Mouse (Mus musculus) lung, postnatal 0 days (tissue): ENCODE data around the gene Smco3. TPM values are rescaled to one million over a fixed set of nuclear protein-coding genes. Genes with fewer than 3 reads are reported as not detected.

Experiments used
- ATAC-seq: fragments of 200-750 bp; cut with Nextera tagmentation; 2 replicates; pipeline ENCODE4 v1.8.0; 2017; ENCODE audit warnings: moderate library complexity
- DNase-seq: peaks from one replicate; pipeline ENCODE4 v3.0.0-alpha.2; 2016; ENCODE audit warnings: low spot score
- H3K27ac ChIP-seq: fragments of 300-500 bp; sonication (generic); 2 replicates; pipeline ENCODE4 v1.5.1; 2014; ENCODE audit warnings: antibody characterized with exemption, mild to moderate bottlenecking, low read length, mixed read lengths
- H3K27me3 ChIP-seq: fragments of 300-500 bp; sonication (generic); replicated peaks from 2 replicates; pipeline ENCODE4 v1.6.1; 2014; ENCODE audit warnings: low read length, mixed read lengths; ENCODE audit not compliant: insufficient read depth
- H3K36me3 ChIP-seq: fragments of 300-500 bp; sonication (generic); 2 replicates; pipeline ENCODE4 v1.6.1; 2014; ENCODE audit warnings: low read length, mixed read lengths; ENCODE audit not compliant: insufficient read depth
- H3K4me1 ChIP-seq: fragments of 300-500 bp; sonication (generic); 2 replicates; pipeline ENCODE4 v1.6.1; 2014; ENCODE audit warnings: antibody characterized with exemption, low read depth, low read length, mixed read lengths; ENCODE audit not compliant: insufficient read depth
- H3K4me2 ChIP-seq: fragments of 300-500 bp; sonication (generic); replicated peaks from 2 replicates; pipeline ENCODE4 v1.6.1; 2014; ENCODE audit warnings: low read depth, mild to moderate bottlenecking, low read length, moderate library complexity, mixed read lengths
- H3K4me3 ChIP-seq: fragments of 300-500 bp; sonication (generic); 2 replicates; pipeline ENCODE4 v1.5.1; 2014; ENCODE audit warnings: low read depth, low read length
- H3K9ac ChIP-seq: fragments of 300-500 bp; sonication (generic); replicated peaks from 2 replicates; pipeline ENCODE4 v1.6.1; 2014; ENCODE audit warnings: low read depth, mild to moderate bottlenecking
- H3K9me3 ChIP-seq: fragments of 300-500 bp; sonication (generic); 2 replicates; pipeline ENCODE4 v1.6.1; 2016; ENCODE audit warnings: low read length, mixed read lengths
- CTCF ChIP-seq: IDR thresholded peaks from 2 replicates; pipeline ENCODE4 v1.5.1; 2016; ENCODE audit warnings: antibody characterized with exemption, mild to moderate bottlenecking
- EP300 ChIP-seq: IDR thresholded peaks from 2 replicates; pipeline ENCODE4 v1.6.1; 2016; ENCODE audit warnings: antibody characterized with exemption, mild to moderate bottlenecking, control low read depth
- WGBS: fragments of 180-500 bp; shearing (Covaris S2); extraction: QIAGEN DNeasy Blood & Tissue Kit; methylation state at CpG from one replicate; pipeline ENCODE4 v1.1.7; 2014; 5-methylcytosine and 5-hydroxymethylcytosine counted together
- microRNA-seq: library from miRNA; unstranded; fragments of <30 nt; microRNA quantifications from one replicate; pipeline ENCODE4, GENCODE M21; 2016
- polyA plus RNA-seq: library from polyadenylated mRNA; unstranded; fragments of >200 nt; fragmentation: Nextera tagmentation; extraction: Ambion mirVana; gene quantifications from 2 replicates; pipeline ENCODE4 v1.2.1, GENCODE M21; 2015

Smco3 gene
- polyA plus RNA-seq, 1 experiment from 2014 or later = 2.3 TPM

GRCm38 (mm10) chr6:136781377-136781986, 53.8 kb downstream of the Smco3 start, which contains the start of gene Gucy2c:
Gucy2c (minus strand) TSS chr6:136781765.
- Histone ChIP-seq H3K27ac (no peak within 1 kb of the TSS), H3K27me3 (no peaks in the 10 kb centered on the region), H3K9me3 (no peaks in the 10 kb centered on the region), H3K4me3 (no peak within 1 kb of the TSS), H3K4me1 (no peaks in the 10 kb centered on the region), H3K36me3 (no peaks in the 10 kb centered on the region), H3K9ac (no peak within 1 kb of the TSS), H3K4me2 (no peak within 1 kb of the TSS)
- DNase-seq (no peak), ATAC-seq (no peak)
- TF ChIP-seq CTCF = no peak
- no peak for TF ChIP-seq EP300
- WGBS = 78% methylated on average over 20 of the region's 20 CpGs

Small RNA genes lying within 50 kb of the gene (microRNA-seq; reads per million reads assigned to microRNA genes)
- not detected for gene Gm44364

Other genes with a start within 250 kb of the Smco3 start
- 6.0 and 7.2 TPM in 2 replicates for gene Plbd1, start 173.5 kb downstream of the Smco3 start, polyA plus RNA-seq
- 0.11 TPM in 1 of 2 replicates, not detected in the other for gene Gucy2c, start 53.7 kb downstream of the Smco3 start, polyA plus RNA-seq
- 1.5 and 1.6 TPM in 2 replicates for gene Hist4h4, start 31.0 kb downstream of the Smco3 start, polyA plus RNA-seq
- 424 and 464 TPM in 2 replicates for gene H2afj, start 27.2 kb downstream of the Smco3 start, polyA plus RNA-seq
- gene BC049715, start 7.8 kb downstream of the Smco3 start, polyA plus RNA-seq = 1.8 and 2.2 TPM in 2 replicates
- 44.4 and 46.1 TPM in 2 replicates for gene Wbp11, start 7.2 kb downstream of the Smco3 start, polyA plus RNA-seq
- 7.5 and 7.9 TPM in 2 replicates for gene Art4, start 22.3 kb upstream of the Smco3 start, polyA plus RNA-seq
- gene Mgp, start 40.4 kb upstream of the Smco3 start, polyA plus RNA-seq = 1,533 and 1,851 TPM in 2 replicates
- 0.61 and 0.74 TPM in 2 replicates for gene Erp27, start 86.7 kb upstream of the Smco3 start, polyA plus RNA-seq
- gene Pde6h, start 88.4 kb upstream of the Smco3 start, polyA plus RNA-seq = 0.27 and 0.60 TPM in 2 replicates
- 68.4 and 70.8 TPM in 2 replicates for gene Arhgdib, start 106.4 kb upstream of the Smco3 start, polyA plus RNA-seq